8 mouse cellular contexts compared by ENCODE assay signal in genomic region chr4:124850933-124851658, GRCm38 (mm10). TPM values are rescaled to one million over a fixed set of nuclear protein-coding genes. Genes with fewer than 3 reads are reported as not detected.
DNase-seq lines count a peak whose midpoint lies in the region; ATAC-seq lines count a peak whose summit lies in the region.

Gene 1110065P20Rik, minus strand, starts transcription at chr4:124851196.

- H3K4me1 ChIP-seq in forebrain, embryonic 10.5 days, result peaks cover 44% of the 10 kb centered on the region
- peaks cover 10 to 18% of the 10 kb centered on the region in 2 experiments for H3K4me1 ChIP-seq in heart, embryonic 14.5 days (ENCODE audit: control insufficient read depth in 2 of 2, insufficient read depth in 2 of 2, low read length in 2 of 2)
- peaks cover 46% of the 10 kb centered on the region for H3K4me1 ChIP-seq in liver, embryonic 13.5 days (replicated peaks)
- H3K4me1 ChIP-seq in stomach, embryonic 14.5 days (ENCODE audit: control insufficient read depth, insufficient read depth, low read length), result peaks cover 6% of the 10 kb centered on the region; the same call in 1 of the 2 replicates

- no peaks in the 10 kb centered on the region for H3K27me3 ChIP-seq in forebrain, embryonic 10.5 days (ENCODE audit: poor library complexity, severe bottlenecking)
- H3K27me3 ChIP-seq in heart, embryonic 14.5 days (ENCODE audit: control insufficient read depth, insufficient read depth, low read length), result no peaks in the 10 kb centered on the region
- no peaks in the 10 kb centered on the region for H3K27me3 ChIP-seq in liver, embryonic 13.5 days
- H3K27me3 ChIP-seq in stomach, embryonic 14.5 days (ENCODE audit: control insufficient read depth, insufficient read depth, low read length), result no peaks in the 10 kb centered on the region

- H3K9me3 ChIP-seq in forebrain, embryonic 10.5 days, result no peaks in the 10 kb centered on the region
- no peaks in the 10 kb centered on the region for H3K9me3 ChIP-seq in heart, embryonic 14.5 days (ENCODE audit: control insufficient read depth, low read length)
- H3K9me3 ChIP-seq in liver, embryonic 13.5 days (replicated peaks), result no peaks in the 10 kb centered on the region
- no peaks in the 10 kb centered on the region for H3K9me3 ChIP-seq in stomach, embryonic 14.5 days (ENCODE audit: control insufficient read depth, low read depth, low read length)

- peak within 1 kb of the TSS; percentile 99 for H3K4me3 ChIP-seq in forebrain, embryonic 10.5 days
- peak within 1 kb of the TSS; percentile 88 to 92 for H3K4me3 ChIP-seq in heart, embryonic 14.5 days (ENCODE audit: control insufficient read depth in 1 of 2, insufficient read depth in 1 of 2, low read depth in 1 of 2, low read length in 2 of 2)
- peak within 1 kb of the TSS; percentile 97 for H3K4me3 ChIP-seq in liver, embryonic 13.5 days (replicated peaks)
- peak within 1 kb of the TSS; percentile 97 for H3K4me3 ChIP-seq in stomach, embryonic 14.5 days (ENCODE audit: low read depth, low read length)

- peak within 1 kb of the TSS; percentile 97 for H3K27ac ChIP-seq in forebrain, embryonic 10.5 days
- H3K27ac ChIP-seq in heart, embryonic 14.5 days (replicated peaks in 1 of 2; ENCODE audit: control insufficient read depth in 1 of 2, insufficient read depth in 1 of 2, low read depth in 2 of 2, low read length in 2 of 2), result peak within 1 kb of the TSS; percentile 73 to 90
- peak within 1 kb of the TSS; percentile 82 for H3K27ac ChIP-seq in liver, embryonic 13.5 days
- peak within 1 kb of the TSS; percentile 95 for H3K27ac ChIP-seq in stomach, embryonic 14.5 days (ENCODE audit: low read length)

- H3K9ac ChIP-seq in heart, embryonic 14.5 days (ENCODE audit: low read length), result peak within 1 kb of the TSS; percentile 86
- H3K9ac ChIP-seq in liver, embryonic 13.5 days, result peak within 1 kb of the TSS; percentile 92
- peak within 1 kb of the TSS; percentile 85 for H3K9ac ChIP-seq in stomach, embryonic 14.5 days (replicated peaks; ENCODE audit: low read depth, low read length)

- WGBS in forebrain, embryonic 10.5 days, result under 1% methylated on average over 75 of the region's 75 CpGs
- WGBS in heart, embryonic 14.5 days, result under 1% methylated on average over 75 of the region's 75 CpGs
- WGBS in liver, embryonic 13.5 days (ENCODE audit: insufficient replicate concordance), result under 1% methylated on average over 75 of the region's 75 CpGs
- under 1% methylated on average over 69 of the region's 75 CpGs for WGBS in stomach, embryonic 14.5 days

- peak; percentile 62 for ATAC-seq in heart, embryonic 14.5 days (ENCODE audit: insufficient number of reproducible peaks, insufficient read depth, low FRiP score, low read depth)
- peak; percentile 59 for ATAC-seq in liver, embryonic 13.5 days (ENCODE audit: low read depth)
- ATAC-seq in stomach, embryonic 14.5 days (ENCODE audit: insufficient number of reproducible peaks, insufficient read depth, low FRiP score, low read depth), result peak; percentile 66; the same call in 1 of the 2 replicates

- peak within 1 kb of the TSS; percentile 89 for H3K4me2 ChIP-seq in heart, embryonic 14.5 days (ENCODE audit: low read length)
- peak within 1 kb of the TSS; percentile 96 for H3K4me2 ChIP-seq in liver, embryonic 13.5 days
- H3K4me2 ChIP-seq in stomach, embryonic 14.5 days (replicated peaks; ENCODE audit: low read depth, low read length), result peak within 1 kb of the TSS; percentile 69

- H3K36me3 ChIP-seq in forebrain, embryonic 10.5 days (replicated peaks), result peaks cover 52% of the 10 kb centered on the region
- peaks cover 35% of the 10 kb centered on the region for H3K36me3 ChIP-seq in heart, embryonic 14.5 days (ENCODE audit: control insufficient read depth, insufficient read depth, low read length)
- peaks cover 41% of the 10 kb centered on the region for H3K36me3 ChIP-seq in liver, embryonic 13.5 days
- H3K36me3 ChIP-seq in stomach, embryonic 14.5 days (ENCODE audit: control insufficient read depth, insufficient read depth, low read length), result peaks cover 23% of the 10 kb centered on the region

- peak; percentile 41 to 42 for DNase-seq in CD8-positive naive resting alpha-beta T cell, adult 2 months (ENCODE audit: low read depth in 2 of 2, low spot score in 2 of 2)
- DNase-seq in c-Kit-negative CD71-positive TER-119-positive erythroid progenitor cells, embryonic 14.5 days (ENCODE audit: low read depth, low spot score), result peak; percentile 31
- peak; percentile 50 for DNase-seq in forebrain, embryonic 10.5 days (ENCODE audit: extremely low spot score, low spot score)
- DNase-seq in kidney, postnatal 10 days, result peak; percentile 89
- peak; percentile 62 for DNase-seq in liver, embryonic 13.5 days
- DNase-seq in naive thymus-derived CD4-positive, alpha-beta T cell, adult 2 months (ENCODE audit: low read depth), result peak; percentile 79

RNA-seq across cellular contexts. Expression of gene 1110065P20Rik, which starts in this region (rescaled TPM):
- polyA plus RNA-seq in forebrain, embryonic 10.5 days (2016; fragmentation: Nextera tagmentation; extraction: Ambion mirVana), result 39.3 and 42.9 TPM in 2 replicates
- 48.8 and 56.9 TPM in 2 replicates for polyA plus RNA-seq in heart, embryonic 14.5 days (2014; fragmentation: Nextera tagmentation; extraction: Ambion mirVana)
- 12.1 and 15.3 TPM in 2 replicates for polyA plus RNA-seq in liver, embryonic 13.5 days (2015; fragmentation: Nextera tagmentation; extraction: Ambion mirVana)
- polyA plus RNA-seq in stomach, embryonic 14.5 days (2014; fragmentation: Nextera tagmentation; extraction: Ambion mirVana), result 60.1 and 69.1 TPM in 2 replicates

Comparison
In these comparisons a context has a peak if more than half of its experiments do, and no peak if none do; other contexts are left out.
1. Peak in every context shown above with its lines: DNase-seq, ATAC-seq, H3K4me3 ChIP-seq and H3K27ac ChIP-seq.
2. DNase-seq: peak in every context shown above with its lines; median percentile 89 in kidney, postnatal 10 days; 79 in naive thymus-derived CD4-positive, alpha-beta T cell, adult 2 months; 62 in liver, embryonic 13.5 days; 50 in forebrain, embryonic 10.5 days; 42 in CD8-positive naive resting alpha-beta T cell, adult 2 months; 31 in c-Kit-negative CD71-positive TER-119-positive erythroid progenitor cells, embryonic 14.5 days.